Mouse (Mus musculus): ENCODE results near the gene Copz2.

DNA sequence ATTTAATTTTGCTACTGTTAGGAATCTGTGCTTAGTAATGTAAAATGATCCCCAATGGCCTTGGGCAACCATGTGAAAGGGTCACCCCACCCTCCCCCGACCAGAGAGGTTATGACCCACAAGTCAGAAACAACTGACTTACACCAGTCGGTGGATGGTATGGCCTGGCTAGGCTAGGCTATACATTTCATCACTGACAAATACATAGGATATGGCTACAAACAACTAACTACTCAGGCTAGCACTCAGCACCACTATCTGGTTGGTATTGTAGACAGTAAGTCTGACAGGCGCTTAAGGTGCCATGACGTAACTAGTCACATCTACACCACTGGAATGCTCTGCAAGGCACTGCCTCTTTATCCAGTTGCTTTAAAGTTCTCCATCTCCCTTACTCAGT, 36.2 kb upstream of the Copz2 start:
- no peak for TF ChIP-seq CTCF (IDR thresholded peaks at IDR 0.05; ENCODE audit: extremely low read depth, insufficient read depth, insufficient read length, insufficient replicate concordance)
- no peak for TF ChIP-seq POLR2A (IDR thresholded peaks at IDR 0.05; ENCODE audit: low read depth, low read length)

Data from spleen, adult 2 months (tissue).